Mouse (Mus musculus): ENCODE measurements around the gene Ube2s. TPM values are rescaled to one million over a fixed set of nuclear protein-coding genes. Genes with fewer than 3 reads are reported as not detected.
"Not testable (repeated sequence)": the region's sequence is repeated elsewhere in the genome, so short reads cannot be mapped to it uniquely, and the experiment has no call there.

Ube2s gene
- total RNA-seq, 2 experiments from 2014 or later, result 140 to 156 TPM

GRCm38 (mm10) chr7:4822162-4822907 is 9.9 kb upstream of the Ube2s start:
- no peak for DNase-seq (ENCODE audit: low spot score in 2 of 2)

GRCm38 (mm10) chr7:4821690-4822089 is 9.3 kb upstream of the Ube2s start:
- DNase-seq (ENCODE audit: low spot score in 2 of 2), result no peak

GRCm38 (mm10) chr7:4820925-4821324 is 8.5 kb upstream of the Ube2s start:
- DNase-seq (ENCODE audit: low spot score in 2 of 2), result not testable (repeated sequence)

DNA sequence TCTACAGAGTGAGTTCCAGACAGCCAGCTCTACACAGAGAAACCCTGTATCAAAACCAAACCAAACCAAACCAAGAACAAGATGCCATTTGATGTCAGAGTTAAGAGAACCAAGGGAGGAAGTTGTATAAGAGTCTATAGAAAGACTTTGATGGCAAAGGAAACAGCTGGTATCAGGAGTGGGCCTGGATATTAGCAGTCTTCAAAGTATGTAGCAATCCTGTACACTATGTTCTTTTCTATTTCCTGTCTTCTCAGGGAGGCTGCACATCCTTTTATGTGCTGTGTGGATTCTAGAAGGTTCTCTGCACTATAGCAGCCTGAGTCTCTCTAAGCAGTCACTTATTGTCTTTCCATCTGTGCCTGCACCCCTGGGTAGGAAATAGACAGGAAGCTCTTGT is 4.2 kb upstream of the Ube2s start:
- no peak for DNase-seq (ENCODE audit: low spot score in 2 of 2)

- no peak for DNase-seq (ENCODE audit: low spot score in 2 of 2)
These were observed 858 bp upstream of the Ube2s start for GRCm38 (mm10) chr7:4813105-4813791.

- peak; percentile 23 to 39 for DNase-seq (ENCODE audit: low spot score in 2 of 2)
These were observed 518 bp downstream of the Ube2s start for GRCm38 (mm10) chr7:4811842-4812302.

DNA sequence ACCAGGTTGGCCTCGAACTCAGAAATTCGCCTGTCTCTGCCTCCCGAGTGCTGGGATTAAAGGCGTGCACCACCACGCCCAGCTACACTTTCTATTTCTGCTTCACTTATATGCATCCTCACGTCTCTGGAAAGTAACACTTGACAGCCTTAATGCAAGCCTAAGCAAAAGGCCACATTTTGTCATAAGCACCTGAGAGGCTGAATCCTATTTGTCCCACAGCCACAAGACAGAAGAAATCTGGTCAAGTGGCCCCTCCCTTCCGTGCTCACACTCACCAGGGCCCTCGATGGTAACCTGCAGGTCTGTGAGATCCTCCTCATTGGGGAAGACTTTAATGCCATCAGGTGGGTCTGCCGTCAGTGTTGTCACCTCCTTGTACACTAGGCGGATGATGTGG is 1.3 kb downstream of the Ube2s start:
- not testable (repeated sequence) for DNase-seq (ENCODE audit: low spot score in 2 of 2)

- DNase-seq (ENCODE audit: low spot score in 2 of 2), result no peak
These were observed 5.7 kb downstream of the Ube2s start for GRCm38 (mm10) chr7:4806716-4807115.

GRCm38 (mm10) chr7:4802247-4802646 is 10.1 kb downstream of the Ube2s start:
- no peak for DNase-seq (ENCODE audit: low spot score in 2 of 2)

DNA sequence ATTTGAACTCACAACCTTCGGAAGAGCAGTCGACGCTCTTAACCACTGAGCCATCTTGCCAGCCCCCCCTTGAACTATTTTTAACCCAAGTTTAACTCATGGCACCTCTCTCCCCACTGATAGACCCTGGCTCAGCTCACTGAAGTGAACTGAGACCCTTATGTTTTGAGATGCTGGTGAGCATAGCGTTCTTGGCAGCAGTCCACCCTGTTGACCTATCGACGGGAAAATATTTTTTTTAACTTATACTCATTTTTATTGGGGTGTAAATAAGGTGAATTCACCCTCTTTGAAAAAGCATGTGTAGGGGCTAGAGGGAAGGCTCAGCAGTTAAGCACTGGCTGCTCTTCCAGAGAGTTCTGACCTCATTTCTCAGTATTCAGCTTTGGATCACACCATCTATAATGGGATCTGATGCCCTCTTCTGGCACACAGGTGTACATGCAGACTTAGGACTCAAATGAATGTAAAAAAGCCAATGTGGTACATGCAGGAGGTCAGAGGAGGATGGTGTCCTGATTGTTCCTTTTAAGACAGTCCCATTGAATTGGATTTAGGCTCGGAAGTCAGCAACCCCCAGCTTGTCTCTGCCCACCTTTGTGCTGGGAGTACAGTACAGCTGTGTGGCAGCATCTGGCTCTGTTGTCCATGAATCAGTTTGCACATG is 16.5 kb downstream of the Ube2s start:
- DNase-seq (ENCODE audit: low spot score in 2 of 2), result no peak

DNA sequence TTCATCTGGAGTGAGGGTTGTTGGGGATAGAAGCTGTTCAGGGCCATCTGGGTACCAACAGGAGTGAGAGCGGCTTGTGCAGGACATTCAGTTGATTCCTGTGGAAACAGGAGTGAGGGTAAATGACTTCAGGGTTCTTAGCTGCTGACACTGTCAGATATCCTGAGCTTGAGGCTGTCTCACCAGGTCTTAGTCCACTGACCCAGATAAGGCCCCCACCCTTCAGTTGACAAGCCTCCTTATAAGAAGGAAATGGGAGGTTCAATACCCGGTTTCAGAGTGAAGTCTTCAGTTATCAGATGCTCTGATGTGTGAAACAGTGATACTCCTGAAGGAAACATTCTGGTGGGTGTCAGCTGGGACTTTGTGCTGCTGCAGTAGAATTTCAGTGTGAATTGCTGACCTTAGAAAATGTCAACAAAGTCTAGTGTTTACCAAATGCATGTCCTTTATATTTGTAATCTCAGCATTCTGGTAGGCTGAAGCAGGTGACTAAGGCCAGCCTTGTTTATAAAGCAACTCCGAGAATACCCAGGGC is 17.7 kb downstream of the Ube2s start:
- DNase-seq (ENCODE audit: low spot score in 2 of 2), result no peak

DNA sequence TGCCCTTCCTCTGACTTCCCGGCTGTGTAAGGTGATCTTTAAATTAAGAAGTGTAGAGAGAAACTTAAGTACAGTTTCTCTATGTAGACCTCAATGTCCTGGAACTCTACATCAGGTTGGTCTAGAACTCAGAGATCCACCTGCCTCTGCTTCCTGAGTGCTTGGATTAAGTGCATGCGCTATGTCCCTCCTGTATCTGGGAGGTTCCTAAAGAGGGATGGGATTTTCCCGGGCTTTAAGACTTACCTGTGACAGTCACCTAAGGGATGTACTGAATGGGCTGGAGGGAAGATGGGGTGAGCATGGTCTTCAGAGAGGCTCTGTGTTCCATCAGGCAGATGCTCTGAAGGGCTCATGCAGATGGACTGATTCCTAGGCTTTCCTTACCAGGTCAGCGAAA is 18.7 kb downstream of the Ube2s start:
- DNase-seq (ENCODE audit: low spot score in 2 of 2), result no peak

DNA sequence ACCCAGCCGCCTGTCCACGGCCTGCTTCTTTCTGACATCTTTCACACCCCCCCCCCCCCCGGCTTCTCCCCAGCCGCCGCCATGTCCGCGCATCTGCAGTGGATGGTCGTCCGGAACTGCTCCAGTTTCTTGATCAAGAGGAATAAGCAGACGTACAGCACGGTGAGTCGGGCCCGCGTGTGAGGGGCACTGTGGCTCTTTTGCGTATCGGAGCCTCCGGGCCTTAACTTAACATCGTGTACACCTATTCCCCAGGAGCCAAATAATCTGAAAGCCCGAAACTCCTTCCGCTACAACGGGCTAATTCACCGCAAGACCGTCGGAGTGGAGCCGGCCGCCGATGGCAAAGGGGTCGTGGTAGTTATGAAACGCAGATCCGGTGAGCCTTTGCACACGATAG is 19.1 kb downstream of the Ube2s start:
- not testable (repeated sequence) for DNase-seq (ENCODE audit: low spot score in 2 of 2)

DNA sequence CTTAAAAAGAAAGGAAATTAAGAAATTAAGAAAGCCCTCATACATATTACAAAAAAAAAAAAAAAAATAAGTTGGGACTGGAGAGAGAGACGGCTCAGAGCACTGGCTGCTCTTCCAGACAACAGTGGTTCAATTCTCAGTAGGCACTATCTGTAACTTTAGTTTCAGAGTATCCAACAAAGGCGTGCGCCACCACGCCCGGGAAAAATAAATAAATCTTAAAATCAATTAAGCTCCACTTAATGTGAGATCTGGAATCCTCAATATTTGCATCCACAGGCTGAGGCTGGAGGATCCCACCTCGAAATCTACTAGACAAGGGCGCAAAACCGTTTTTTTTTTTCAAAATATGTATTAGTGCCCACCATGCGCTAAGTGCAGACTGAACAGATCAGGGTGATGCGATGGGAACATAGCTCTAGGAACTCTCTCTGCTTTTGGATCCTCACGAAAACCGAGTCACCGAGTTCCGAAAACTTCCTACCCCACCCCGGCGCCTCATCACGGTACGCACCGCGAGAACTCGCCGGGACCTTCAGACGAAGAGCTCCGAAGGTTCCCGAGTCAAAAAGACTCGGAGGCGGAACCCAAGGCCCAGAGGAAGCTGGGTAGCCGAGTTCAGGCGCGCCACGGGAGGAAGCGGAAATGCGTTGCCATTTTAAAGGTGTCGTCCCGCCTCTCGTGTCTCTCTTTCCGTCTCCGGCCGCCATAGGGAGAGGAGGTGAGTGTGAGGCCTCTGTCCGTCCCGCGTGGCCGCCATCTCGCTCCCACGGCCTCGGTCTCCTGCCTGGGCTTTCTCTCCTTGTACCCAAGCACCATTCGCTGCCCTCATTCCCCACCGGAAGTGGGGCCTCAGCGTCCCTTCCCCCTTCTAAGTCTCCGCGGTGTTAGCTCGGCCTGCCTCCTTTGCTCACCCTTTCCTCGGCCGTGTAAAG is 19.8 kb downstream of the Ube2s start, which contains the start of gene Rpl28:
Gene Rpl28, plus strand, starts transcription at position 597 of the 935 bp plus-strand sequence.
- peak; percentile 73 to 87 for DNase-seq (ENCODE audit: low spot score in 2 of 2)

DNA sequence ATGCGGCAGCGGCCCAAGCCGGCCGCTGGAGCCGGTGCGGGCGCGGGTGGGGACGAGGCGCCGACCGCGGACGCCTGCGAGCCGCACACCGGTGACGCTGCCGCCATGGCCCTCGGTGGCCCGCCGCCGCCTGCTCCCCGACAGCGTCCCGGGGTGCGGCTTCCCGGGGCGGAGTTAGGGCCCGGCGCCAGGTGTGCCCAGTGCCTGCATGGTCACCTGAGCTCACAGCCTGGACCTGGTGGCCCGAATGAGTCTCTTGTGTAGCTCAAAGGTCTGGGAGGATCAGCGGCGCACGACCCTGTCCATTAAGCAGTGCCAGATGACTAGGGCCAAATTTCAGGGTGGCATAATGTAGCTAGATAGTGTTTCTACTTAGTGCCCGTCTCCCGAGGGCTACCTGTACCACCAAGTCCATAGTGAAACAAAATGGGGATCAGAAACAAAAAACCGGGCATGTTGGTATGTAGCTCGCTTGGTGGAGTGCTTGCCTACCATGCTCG is 22.9 kb downstream of the Ube2s start, which contains the start of gene Tmem238:
Gene Tmem238, minus strand, starts transcription at position 221 of the 500 bp plus-strand sequence.
- no peak for DNase-seq (ENCODE audit: low spot score in 2 of 2)

GRCm38 (mm10) chr7:4788499-4789435 is 23.6 kb downstream of the Ube2s start:
- peak; percentile 35 to 37 for DNase-seq (ENCODE audit: low spot score in 2 of 2)

- no peak for DNase-seq (ENCODE audit: low spot score in 2 of 2)
These were observed 28.6 kb downstream of the Ube2s start for GRCm38 (mm10) chr7:4783667-4784268.

DNA sequence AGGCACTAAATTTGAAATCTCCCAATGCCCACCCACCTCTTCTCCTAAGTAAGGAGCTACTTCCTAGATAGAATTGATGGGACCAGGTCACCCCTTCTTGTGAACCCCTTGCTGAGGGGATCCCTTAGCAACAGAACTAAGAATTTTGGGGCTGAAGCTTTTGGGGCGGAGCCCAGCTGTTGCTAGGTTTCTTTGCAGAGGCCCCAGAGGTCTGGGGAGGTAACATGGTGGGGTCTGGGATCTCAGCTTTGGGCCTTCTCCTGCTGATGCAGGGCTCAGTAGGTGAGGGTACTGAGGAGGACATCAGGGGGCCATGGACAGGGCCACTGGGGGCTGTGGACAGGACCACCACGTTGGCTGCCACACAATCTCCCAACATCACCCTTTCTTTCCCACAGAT is 29.6 kb downstream of the Ube2s start, which contains the start of the genes Il11 and Tmem190:
Gene Il11, minus strand, starts transcription at position 101 of the 400 bp plus-strand sequence.
Gene Tmem190, plus strand, starts transcription at position 179 of the 400 bp plus-strand sequence.
- DNase-seq (ENCODE audit: low spot score in 2 of 2), result no peak

Data from adrenal gland, postnatal 4 days (tissue).